Mouse (Mus musculus) midbrain, embryonic 16.5 days (tissue): ENCODE data around the gene Dcun1d4. TPM values are rescaled to one million over a fixed set of nuclear protein-coding genes. Genes with fewer than 3 reads are reported as not detected.

Experiments used
- ATAC-seq: fragments of 200-750 bp; cut with Nextera tagmentation; 2 replicates; pipeline ENCODE4 v1.8.0; 2017; ENCODE audit warnings: moderate TSS enrichment
- H3K27ac ChIP-seq: fragments of 300-500 bp; sonication (generic); 2 replicates; pipeline ENCODE4 v1.5.1; 2014; ENCODE audit warnings: mild to moderate bottlenecking, low read length, mixed read lengths
- H3K27me3 ChIP-seq: fragments of 300-500 bp; sonication (generic); 2 replicates; pipeline ENCODE4 v1.6.1; 2014; ENCODE audit warnings: low read depth, low read length, mixed read lengths; ENCODE audit not compliant: control insufficient read depth, insufficient read depth
- H3K36me3 ChIP-seq: fragments of 300-500 bp; sonication (generic); 2 replicates; pipeline ENCODE4 v1.6.1; 2014; ENCODE audit warnings: mild to moderate bottlenecking, low read length, moderate library complexity, mixed read lengths; ENCODE audit not compliant: control insufficient read depth, insufficient read depth
- H3K4me1 ChIP-seq: fragments of 300-500 bp; sonication (generic); 2 replicates; pipeline ENCODE4 v1.6.1; 2014; ENCODE audit warnings: mild to moderate bottlenecking, low read length, mixed read lengths; ENCODE audit not compliant: control insufficient read depth, insufficient read depth
- H3K4me2 ChIP-seq: fragments of 300-500 bp; sonication (generic); 2 replicates; pipeline ENCODE4 v1.6.1; 2014; ENCODE audit warnings: mild to moderate bottlenecking, low read length, mixed read lengths
- H3K4me3 ChIP-seq: fragments of 300-500 bp; sonication (generic); 2 replicates; pipeline ENCODE4 v1.5.1; 2014; ENCODE audit warnings: low read depth, mild to moderate bottlenecking, low read length, moderate library complexity, mixed read lengths
- H3K9ac ChIP-seq: fragments of 300-500 bp; sonication (generic); 2 replicates; pipeline ENCODE4 v1.6.1; 2014; ENCODE audit warnings: low read depth, low read length, mixed read lengths
- H3K9me3 ChIP-seq: fragments of 300-500 bp; sonication (generic); replicated peaks from 2 replicates; pipeline ENCODE4 v1.6.1; 2014; ENCODE audit warnings: mild to moderate bottlenecking, low read length, mixed read lengths; ENCODE audit not compliant: control insufficient read depth, poor library complexity, severe bottlenecking
- WGBS: fragments of 180-500 bp; shearing (Covaris S2); extraction: QIAGEN DNeasy Blood & Tissue Kit; methylation state at CpG from one replicate; pipeline ENCODE4 v1.1.7; 2014; 5-methylcytosine and 5-hydroxymethylcytosine counted together
- polyA plus RNA-seq: library from polyadenylated mRNA; unstranded; fragments of >200 nt; fragmentation: Nextera tagmentation; extraction: Ambion mirVana; gene quantifications from 2 replicates; pipeline ENCODE4 v1.2.1, GENCODE M21; 2015

The Dcun1d4 gene
- polyA plus RNA-seq, 1 experiment from 2014 or later: 51.5 TPM

GRCm38 (mm10) chr5:73532879-73533278, 52.1 kb downstream of the Dcun1d4 start:
- 85% methylated on average over 9 of the region's 9 CpGs for WGBS
- Histone ChIP-seq H3K4me3 (no peak overlapping the region), H3K27me3 (no peaks in the 10 kb centered on the region), H3K27ac (no peak overlapping the region), H3K9me3 (no peaks in the 10 kb centered on the region), H3K9ac (no peak overlapping the region), H3K36me3 (peaks cover 5% of the 10 kb centered on the region; the same call in 1 of the 2 replicates), H3K4me1 (no peaks in the 10 kb centered on the region), H3K4me2 (no peak overlapping the region)
- no peak for ATAC-seq

- Histone ChIP-seq H3K9me3 (no peaks in the 10 kb centered on the region), H3K36me3 (peaks cover 2% of the 10 kb centered on the region; the same call in 1 of the 2 replicates), H3K9ac (no peak overlapping the region), H3K4me2 (no peak overlapping the region), H3K4me3 (no peak overlapping the region), H3K27me3 (no peaks in the 10 kb centered on the region), H3K4me1 (no peaks in the 10 kb centered on the region), H3K27ac (no peak overlapping the region)
- WGBS: 94% methylated on average over 12 of the region's 12 CpGs
- ATAC-seq: no peak
Measured at GRCm38 (mm10) chr5:73537669-73538068, 56.9 kb downstream of the Dcun1d4 start.

GRCm38 (mm10) chr5:73538586-73539298, 57.9 kb downstream of the Dcun1d4 start:
- Histone ChIP-seq H3K9ac (no peak overlapping the region), H3K4me3 (no peak overlapping the region), H3K4me1 (no peaks in the 10 kb centered on the region), H3K4me2 (no peak overlapping the region), H3K27ac (no peak overlapping the region), H3K9me3 (no peaks in the 10 kb centered on the region), H3K36me3 (peaks cover 6% of the 10 kb centered on the region; the same call in 1 of the 2 replicates), H3K27me3 (no peaks in the 10 kb centered on the region)
- 91% methylated on average over 11 of the region's 11 CpGs for WGBS
- ATAC-seq: no peak

- Histone ChIP-seq H3K36me3 (peaks cover 4% of the 10 kb centered on the region; the same call in 1 of the 2 replicates), H3K9me3 (no peaks in the 10 kb centered on the region), H3K27ac (no peak overlapping the region), H3K9ac (no peak overlapping the region), H3K4me3 (no peak overlapping the region), H3K4me1 (no peaks in the 10 kb centered on the region), H3K4me2 (no peak overlapping the region), H3K27me3 (no peaks in the 10 kb centered on the region)
- WGBS: 61% methylated on average over 6 of the region's 6 CpGs
- peak; percentile 83 for ATAC-seq
Measured at GRCm38 (mm10) chr5:73539848-73540510, 59.2 kb downstream of the Dcun1d4 start.

- 0 out of 2 replicates have a peak, but pooled peaks have one; percentile 54 for ATAC-seq
- no peaks in the 10 kb centered on the region for H3K9me3 ChIP-seq
- H3K27ac ChIP-seq: no peak overlapping the region
- no peaks in the 10 kb centered on the region for H3K4me1 ChIP-seq
- H3K4me3 ChIP-seq: no peak overlapping the region
- H3K36me3 ChIP-seq: peaks cover 4% of the 10 kb centered on the region
- H3K9ac ChIP-seq: no peak overlapping the region
- no peaks in the 10 kb centered on the region for H3K27me3 ChIP-seq
- no peak overlapping the region for H3K4me2 ChIP-seq
- WGBS: 93% methylated on average over 2 of the region's 2 CpGs
Measured at GRCm38 (mm10) chr5:73540511-73540871, 59.7 kb downstream of the Dcun1d4 start.

- no peak overlapping the region for H3K9ac ChIP-seq
- no peak overlapping the region for H3K27ac ChIP-seq
- H3K36me3 ChIP-seq: peaks cover 6% of the 10 kb centered on the region
- H3K4me3 ChIP-seq: no peak overlapping the region
- no peaks in the 10 kb centered on the region for H3K27me3 ChIP-seq
- ATAC-seq: no peak
- H3K4me1 ChIP-seq: no peaks in the 10 kb centered on the region
- WGBS: 69% methylated on average over 10 of the region's 10 CpGs
- no peak overlapping the region for H3K4me2 ChIP-seq
- H3K9me3 ChIP-seq: no peaks in the 10 kb centered on the region
Measured at GRCm38 (mm10) chr5:73544111-73544753, 63.4 kb downstream of the Dcun1d4 start.

- no peaks in the 10 kb centered on the region for H3K4me1 ChIP-seq
- no peak overlapping the region for H3K4me3 ChIP-seq
- peaks cover 6% of the 10 kb centered on the region for H3K36me3 ChIP-seq
- H3K9ac ChIP-seq: no peak overlapping the region
- H3K4me2 ChIP-seq: no peak overlapping the region
- no peak overlapping the region for H3K27ac ChIP-seq
- 55% methylated on average over 6 of the region's 6 CpGs for WGBS
- H3K9me3 ChIP-seq: no peaks in the 10 kb centered on the region
- ATAC-seq: no peak
- H3K27me3 ChIP-seq: no peaks in the 10 kb centered on the region
Measured at GRCm38 (mm10) chr5:73545641-73546040, 64.8 kb downstream of the Dcun1d4 start.

GRCm38 (mm10) chr5:73547252-73547651, 66.5 kb downstream of the Dcun1d4 start:
- H3K27ac ChIP-seq: no peak overlapping the region
- no peaks in the 10 kb centered on the region for H3K9me3 ChIP-seq
- H3K36me3 ChIP-seq: peaks cover 6% of the 10 kb centered on the region
- no peaks in the 10 kb centered on the region for H3K27me3 ChIP-seq
- ATAC-seq: no peak
- no peak overlapping the region for H3K9ac ChIP-seq
- 90% methylated on average over 7 of the region's 7 CpGs for WGBS
- no peak overlapping the region for H3K4me2 ChIP-seq
- no peak overlapping the region for H3K4me3 ChIP-seq
- no peaks in the 10 kb centered on the region for H3K4me1 ChIP-seq

GRCm38 (mm10) chr5:73548237-73548636, 67.4 kb downstream of the Dcun1d4 start:
- no peaks in the 10 kb centered on the region for H3K4me1 ChIP-seq
- no peak overlapping the region for H3K27ac ChIP-seq
- no peak overlapping the region for H3K9ac ChIP-seq
- H3K36me3 ChIP-seq: peaks cover 3% of the 10 kb centered on the region; the same call in 1 of the 2 replicates
- H3K4me2 ChIP-seq: no peak overlapping the region
- H3K27me3 ChIP-seq: no peaks in the 10 kb centered on the region
- no peak overlapping the region for H3K4me3 ChIP-seq
- H3K9me3 ChIP-seq: no peaks in the 10 kb centered on the region
- no peak for ATAC-seq
- WGBS: 88% methylated on average over 7 of the region's 7 CpGs
